Mouse (Mus musculus) A20 (cell line): ENCODE results near the gene Serp2.

Source experiments
- DNase-seq: peaks from one replicate; pipeline ENCODE4 v3.0.0-alpha.2; 2011; ENCODE audit warnings: low read depth, low spot score

The Serp2 gene

DNA sequence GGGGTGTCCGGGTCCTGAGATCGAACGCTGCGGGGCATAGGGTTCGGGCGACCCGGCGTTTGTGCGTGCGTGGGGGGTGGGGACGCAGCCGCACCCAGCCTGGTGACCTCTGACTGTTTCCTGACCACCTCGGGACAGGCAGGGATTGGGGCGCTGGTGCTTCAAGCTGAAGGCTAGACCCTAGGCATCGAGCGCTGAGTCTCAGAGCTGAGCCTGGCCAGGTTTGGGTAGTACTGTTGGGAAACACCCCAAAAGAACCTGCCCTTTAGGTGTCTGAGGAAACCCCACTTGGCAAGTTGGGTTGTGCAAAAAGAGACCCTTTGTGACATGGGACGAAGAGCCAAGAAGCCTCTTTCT is at the start of gene Serp2:
Gene Serp2 (minus strand): TSS at position 38 of the 357 bp plus-strand sequence.
- no peak for DNase-seq

- no peak for DNase-seq
These were observed 49.3 kb upstream of the Serp2 start for GRCm38 (mm10) chr14:76605931-76606534.

- no peak for DNase-seq
These were observed 47.3 kb upstream of the Serp2 start for GRCm38 (mm10) chr14:76604012-76604411.

GRCm38 (mm10) chr14:76601654-76602053 is 45.0 kb upstream of the Serp2 start:
- no peak for DNase-seq

DNA sequence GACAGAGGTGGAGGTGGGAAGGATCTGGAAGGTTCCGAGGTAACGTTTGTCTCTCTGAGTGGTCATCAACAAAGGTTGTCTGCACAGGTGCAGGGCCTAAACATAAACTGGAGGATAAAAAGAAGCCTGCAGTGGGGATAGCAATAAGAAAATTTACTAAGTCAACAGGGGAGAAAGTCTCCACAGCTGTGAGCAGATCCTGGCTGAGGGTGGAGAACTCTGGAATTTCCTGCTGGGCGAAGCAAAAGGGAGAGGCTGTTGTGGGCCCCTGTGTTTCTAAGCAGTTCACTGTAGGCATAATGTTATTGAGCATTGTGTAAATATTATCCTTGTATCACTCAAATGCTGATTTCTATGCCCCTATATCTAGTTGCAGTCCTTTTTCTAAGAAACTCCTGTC is 43.7 kb upstream of the Serp2 start:
- no peak for DNase-seq

GRCm38 (mm10) chr14:76599706-76600105 is 43.0 kb upstream of the Serp2 start:
- DNase-seq, result no peak

GRCm38 (mm10) chr14:76598518-76599216 is 42.0 kb upstream of the Serp2 start:
- DNase-seq, result no peak

DNA sequence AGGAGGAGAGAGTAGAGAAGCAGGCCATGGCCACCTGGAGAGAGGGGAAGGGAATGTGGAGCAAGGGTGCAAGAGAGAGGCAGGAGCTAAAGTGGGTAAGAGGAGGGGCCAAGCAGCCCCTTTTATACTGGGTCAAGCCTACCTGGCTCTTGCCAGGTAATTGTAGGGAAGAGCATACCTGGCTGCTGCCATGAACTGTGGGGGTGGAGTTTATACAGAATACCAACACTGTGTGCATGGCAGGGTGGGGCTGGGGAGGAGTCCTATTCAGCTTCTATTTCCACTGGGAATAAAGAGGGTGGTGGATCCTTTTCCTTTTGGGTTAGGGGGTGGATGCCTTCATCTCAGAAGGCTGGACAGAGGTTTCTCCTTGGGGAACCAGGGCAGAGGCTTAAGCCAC is 41.1 kb upstream of the Serp2 start:
- no peak for DNase-seq

- no peak for DNase-seq
These were observed 38.6 kb upstream of the Serp2 start for GRCm38 (mm10) chr14:76595048-76595859.

DNA sequence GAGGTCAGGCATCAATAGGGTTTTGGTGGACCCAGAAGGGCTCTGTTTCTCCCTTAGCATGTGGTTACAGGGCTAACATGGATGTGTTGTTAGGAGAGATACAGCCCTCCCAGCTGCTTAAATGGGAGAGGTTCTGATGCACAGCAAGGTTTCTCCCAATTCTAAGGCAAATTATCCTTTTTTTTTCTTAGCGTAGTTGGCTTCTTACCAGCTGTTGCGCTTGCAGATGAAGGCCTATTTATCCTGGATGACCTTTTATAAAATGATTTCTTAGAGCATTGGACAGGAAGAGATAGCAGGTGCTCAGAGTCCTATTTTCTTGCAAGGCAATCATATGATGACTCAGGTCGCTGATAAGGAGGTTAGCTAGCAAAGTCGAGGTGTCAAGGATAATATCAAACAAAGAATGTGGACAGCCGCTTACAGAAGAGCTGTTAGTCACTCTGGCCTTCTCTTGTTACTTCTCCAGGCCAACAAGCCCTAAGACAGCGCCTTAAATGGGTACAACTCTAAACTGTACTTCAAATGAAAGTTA is 37.7 kb upstream of the Serp2 start:
- DNase-seq, result no peak

DNA sequence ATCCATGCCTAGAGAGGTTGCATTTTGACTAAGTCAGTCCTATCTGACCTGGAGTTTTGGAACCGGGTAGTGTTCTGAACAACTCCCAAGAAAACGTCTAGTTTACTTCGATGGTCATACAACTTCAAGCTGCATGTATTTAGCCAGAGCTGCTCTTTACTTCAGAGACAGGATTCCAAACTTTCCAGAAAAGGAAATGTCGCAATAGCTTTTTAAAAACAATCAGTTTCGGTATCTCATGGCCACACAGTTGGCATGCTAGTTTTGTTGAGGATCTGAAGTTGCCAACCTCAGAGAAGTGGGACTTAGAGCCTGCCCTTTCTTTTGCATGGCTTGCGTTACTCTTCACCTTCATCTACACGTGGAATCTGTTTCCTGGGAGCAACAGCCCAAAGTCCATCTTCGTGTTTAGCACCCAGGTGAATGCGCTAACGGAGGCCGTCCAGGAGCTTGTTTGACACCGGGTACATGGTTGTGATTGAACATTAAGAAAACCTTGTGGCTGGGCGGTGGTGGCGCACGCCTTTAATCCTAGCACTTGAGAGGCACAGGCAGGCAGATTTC is 37.0 kb upstream of the Serp2 start:
- DNase-seq, result no peak

- no peak for DNase-seq
These were observed 36.0 kb upstream of the Serp2 start for GRCm38 (mm10) chr14:76592721-76593120.

GRCm38 (mm10) chr14:76592090-76592489 is 35.4 kb upstream of the Serp2 start:
- DNase-seq, result no peak

GRCm38 (mm10) chr14:76590134-76590533 is 33.4 kb upstream of the Serp2 start:
- DNase-seq, result no peak

DNA sequence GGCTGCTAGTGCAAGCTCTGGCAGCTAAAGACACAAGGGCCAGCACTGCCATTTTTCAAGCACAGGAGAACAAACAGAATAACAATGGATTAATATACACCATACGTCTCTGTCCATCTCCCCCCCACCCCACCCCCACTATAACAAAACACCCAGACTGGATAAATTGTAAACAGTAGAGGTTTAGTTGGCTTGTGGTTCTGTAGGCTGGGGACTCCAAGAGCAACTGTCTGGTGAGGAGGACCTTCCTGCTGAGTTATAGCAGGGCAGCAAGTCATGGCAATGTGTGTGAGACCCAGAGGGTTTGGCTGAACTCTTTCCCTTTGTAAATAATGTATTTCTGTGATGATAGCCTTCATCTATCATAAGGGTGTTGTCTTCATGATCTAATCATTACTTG is 33.0 kb upstream of the Serp2 start:
- DNase-seq, result no peak

GRCm38 (mm10) chr14:76585831-76586405 is 29.2 kb upstream of the Serp2 start:
- DNase-seq, result no peak

- no peak for DNase-seq
These were observed 27.3 kb upstream of the Serp2 start for GRCm38 (mm10) chr14:76583985-76584384.

- DNase-seq, result no peak
These were observed 25.6 kb upstream of the Serp2 start for GRCm38 (mm10) chr14:76581974-76582922.

DNA sequence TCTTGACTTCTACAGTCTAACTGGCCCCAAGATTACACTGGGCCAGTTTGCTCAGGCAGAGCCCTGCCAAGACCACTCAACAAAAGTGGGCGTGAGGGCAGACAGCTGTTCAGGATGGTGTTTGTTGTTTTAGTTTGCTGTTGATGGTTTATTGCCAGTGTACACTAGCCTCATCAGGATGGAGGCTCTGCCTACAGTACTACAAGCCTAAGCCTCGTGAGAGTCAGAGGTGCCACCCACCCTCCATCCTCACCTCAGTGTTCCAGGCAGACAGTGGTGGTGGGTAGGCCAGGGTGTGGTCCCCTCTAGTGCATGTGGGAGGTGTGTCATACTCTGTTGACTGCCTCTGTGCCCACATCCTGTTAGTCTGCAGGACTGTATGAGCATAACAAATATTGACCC is 23.0 kb upstream of the Serp2 start:
- no peak for DNase-seq

DNA sequence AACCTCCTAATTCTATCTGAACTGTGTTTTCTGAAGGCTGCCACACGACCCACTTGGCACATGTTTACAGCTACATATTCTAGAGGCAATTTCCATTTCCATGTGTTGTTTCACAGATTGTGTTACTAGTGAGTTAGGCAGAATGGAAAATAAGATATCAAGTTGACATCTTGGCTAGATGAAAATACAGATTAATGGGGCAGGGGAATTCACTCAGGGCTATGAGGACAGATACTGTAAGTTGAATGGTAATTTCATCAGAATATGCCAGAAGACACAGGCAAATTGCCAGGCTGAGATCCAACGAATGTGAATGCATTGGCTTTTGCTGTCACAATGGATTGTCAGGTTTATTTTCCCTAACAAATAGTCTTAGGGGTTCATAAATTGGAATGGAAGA is 21.2 kb upstream of the Serp2 start:
- DNase-seq, result no peak

DNA sequence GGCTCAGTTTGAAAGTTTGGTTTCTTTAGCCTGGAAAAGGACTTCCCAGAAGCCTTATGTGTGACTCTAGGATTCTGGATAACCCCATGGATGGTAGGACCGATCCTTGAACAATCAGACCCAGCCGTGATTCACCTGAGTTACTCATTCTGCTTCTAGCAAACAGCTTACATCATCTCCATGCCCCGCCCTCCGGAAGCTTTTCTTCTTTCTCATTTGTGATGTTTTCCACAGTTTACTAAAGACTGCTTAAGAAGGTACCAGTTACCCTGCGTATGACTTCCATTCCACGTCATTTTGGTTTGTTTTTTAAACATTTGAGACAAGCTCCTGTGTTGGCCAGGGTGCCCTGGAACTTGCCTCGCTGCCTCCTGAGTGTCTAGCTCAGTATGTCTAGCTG is 13.6 kb upstream of the Serp2 start:
- DNase-seq, result no peak
